Mouse (Mus musculus) heart, adult 8-10 months (tissue): ENCODE measurements around the gene Pip5k1c. TPM values are rescaled to one million over a fixed set of nuclear protein-coding genes. Genes with fewer than 3 reads are reported as not detected.

Source experiments
- DNase-seq: peaks from one replicate; pipeline ENCODE4 v3.0.0; 2022; ENCODE audit warnings: low spot score
- total RNA-seq, 4 experiments: library from RNA; stranded (reverse); gene quantifications; 2 replicates each; pipeline ENCODE4 v1.2.4; 2022

Pip5k1c gene
- total RNA-seq, 4 experiments from 2014 or later: 25.7 to 29.5 (median 26.8) TPM

GRCm38 (mm10) chr10:81346453-81347067 lies 53.8 kb downstream of the Pip5k1c start:
- DNase-seq: no peak

DNA sequence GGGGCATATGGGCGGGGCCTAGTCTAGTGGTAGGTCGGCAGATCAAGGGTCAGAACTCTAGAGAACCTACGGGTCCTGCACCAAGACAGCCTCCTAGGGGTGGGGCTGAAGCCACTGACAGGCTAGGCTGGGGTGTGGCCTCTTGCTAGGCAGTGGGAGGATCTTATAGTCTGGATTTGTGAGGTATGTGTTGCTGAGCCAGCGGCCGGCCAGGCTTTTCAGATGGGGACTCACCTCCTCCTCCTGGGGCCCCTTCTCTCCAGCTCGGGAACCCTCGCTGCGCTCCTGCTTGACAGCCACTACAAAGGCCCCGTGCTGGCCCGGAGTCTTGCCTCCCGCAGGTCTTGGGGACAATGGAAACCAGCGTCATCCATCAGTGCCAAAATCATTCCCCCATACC lies 56.4 kb downstream of the Pip5k1c start:
- no peak for DNase-seq

DNA sequence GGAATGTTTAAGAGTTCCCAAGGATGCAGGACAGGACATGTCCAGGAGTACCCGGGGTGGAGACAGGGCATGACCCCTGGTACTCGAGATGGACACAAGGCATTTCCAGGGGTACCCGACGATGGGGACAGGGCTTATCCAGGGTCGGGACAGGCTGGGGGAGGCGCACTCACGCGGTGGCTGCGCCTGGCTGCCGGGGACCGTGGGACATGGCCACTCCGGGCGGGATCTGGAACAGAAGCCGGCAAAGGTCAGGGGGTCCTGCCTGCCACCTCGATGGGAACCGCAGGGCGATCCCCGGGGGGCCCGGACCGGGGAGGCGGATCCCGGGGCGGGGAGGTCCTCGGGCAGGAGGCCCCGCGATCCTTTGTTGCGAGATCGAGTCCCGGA lies 57.2 kb downstream of the Pip5k1c start:
- DNase-seq: no peak

DNA sequence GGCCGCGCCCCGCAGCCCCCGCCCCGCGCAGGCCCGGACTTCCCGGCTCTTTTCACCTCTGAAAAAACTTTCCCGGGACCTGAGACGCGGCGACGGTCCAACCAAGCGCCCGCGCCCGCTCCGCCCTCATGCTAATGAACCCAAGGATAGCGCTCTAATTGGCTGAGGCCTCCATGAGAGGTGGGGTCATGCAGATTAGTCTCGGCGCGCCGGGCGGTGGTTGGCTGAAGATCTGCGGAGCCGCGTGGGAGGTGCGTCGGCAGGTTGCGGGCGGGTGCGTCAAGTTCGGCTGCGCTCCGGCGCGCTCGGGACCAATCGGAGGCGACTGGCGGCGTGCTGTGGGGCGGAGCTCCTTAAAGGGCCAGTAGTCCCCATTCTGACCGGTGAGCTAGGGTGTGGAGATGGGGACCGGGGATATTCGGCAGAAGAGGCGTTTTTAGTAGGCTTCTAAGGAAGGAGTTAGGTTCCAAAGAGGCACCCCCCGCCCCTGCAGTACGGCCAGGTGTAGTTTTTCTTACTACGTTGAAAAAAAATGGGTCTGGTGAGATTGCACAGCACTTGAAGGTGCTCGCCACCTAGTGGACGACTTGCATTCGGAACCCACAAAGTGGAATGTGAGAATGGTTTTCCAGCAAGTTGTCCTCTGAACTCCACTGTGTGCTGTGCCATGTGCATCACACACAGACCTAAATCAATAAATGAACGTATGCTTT lies 57.7 kb downstream of the Pip5k1c start, which contains the start of gene Hmg20b:
TSS of gene Hmg20b (minus strand) at position 130 of the 713 bp plus-strand sequence.
- DNase-seq: peak; percentile 99

- DNase-seq: no peak
Measured at GRCm38 (mm10) chr10:81351678-81352291, 59.0 kb downstream of the Pip5k1c start.

DNA sequence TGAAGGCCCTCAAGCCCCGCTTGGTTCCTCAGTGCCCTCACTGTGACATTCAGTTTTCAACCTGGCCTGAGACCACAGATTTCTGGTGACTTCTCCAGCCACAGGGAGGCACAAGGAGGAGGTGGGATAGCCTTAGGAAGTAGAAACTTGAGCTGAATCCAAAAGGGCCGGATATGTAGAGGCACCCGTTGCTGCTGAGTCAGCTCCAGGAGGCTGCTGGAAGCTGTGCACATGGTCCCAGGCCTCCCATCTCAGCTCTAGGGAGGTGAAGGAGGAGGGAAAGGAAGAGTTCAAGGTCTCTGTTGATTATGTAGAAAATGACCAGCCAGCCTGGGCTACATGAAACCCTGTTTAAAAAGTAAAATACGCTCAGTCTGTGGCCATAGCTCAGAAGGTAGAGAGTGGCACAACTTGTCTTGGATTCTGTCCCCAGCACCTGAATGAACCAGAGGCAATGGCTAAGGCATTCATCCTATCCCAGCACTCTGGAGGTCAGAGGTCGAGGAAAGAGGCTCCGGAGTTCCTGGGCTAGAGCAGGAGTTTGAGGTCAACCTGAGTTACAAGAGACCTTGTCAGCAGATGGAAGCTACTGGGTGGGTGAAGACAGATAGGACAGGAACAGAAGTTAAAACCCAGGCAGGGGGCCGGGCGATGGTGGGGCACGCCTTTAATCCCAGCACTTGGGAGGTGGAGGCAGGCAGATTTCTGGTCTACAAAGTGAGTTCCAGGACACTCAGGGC lies 62.1 kb downstream of the Pip5k1c start:
- no peak for DNase-seq

DNA sequence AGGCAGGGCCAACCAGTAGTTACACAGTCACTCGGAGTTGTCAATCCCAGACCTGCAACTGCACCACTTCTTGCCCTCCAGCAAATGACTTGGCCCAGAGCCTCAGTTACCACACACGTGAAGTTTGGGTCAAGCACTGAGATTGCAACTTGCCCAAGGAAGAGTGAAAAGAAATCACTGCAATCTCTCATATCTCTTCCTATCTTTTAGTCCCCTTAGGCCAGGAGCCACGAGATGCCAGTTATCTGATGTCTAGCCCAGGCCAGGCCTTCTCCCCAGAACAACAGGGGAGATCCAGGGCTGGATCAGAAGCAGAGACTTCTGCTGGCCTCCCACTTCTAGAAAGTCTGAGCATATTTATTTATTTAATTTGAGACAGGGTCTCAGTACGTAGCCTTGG lies 62.8 kb downstream of the Pip5k1c start:
- no peak for DNase-seq

- DNase-seq: no peak
Measured at GRCm38 (mm10) chr10:81356352-81356990, 63.7 kb downstream of the Pip5k1c start.

DNA sequence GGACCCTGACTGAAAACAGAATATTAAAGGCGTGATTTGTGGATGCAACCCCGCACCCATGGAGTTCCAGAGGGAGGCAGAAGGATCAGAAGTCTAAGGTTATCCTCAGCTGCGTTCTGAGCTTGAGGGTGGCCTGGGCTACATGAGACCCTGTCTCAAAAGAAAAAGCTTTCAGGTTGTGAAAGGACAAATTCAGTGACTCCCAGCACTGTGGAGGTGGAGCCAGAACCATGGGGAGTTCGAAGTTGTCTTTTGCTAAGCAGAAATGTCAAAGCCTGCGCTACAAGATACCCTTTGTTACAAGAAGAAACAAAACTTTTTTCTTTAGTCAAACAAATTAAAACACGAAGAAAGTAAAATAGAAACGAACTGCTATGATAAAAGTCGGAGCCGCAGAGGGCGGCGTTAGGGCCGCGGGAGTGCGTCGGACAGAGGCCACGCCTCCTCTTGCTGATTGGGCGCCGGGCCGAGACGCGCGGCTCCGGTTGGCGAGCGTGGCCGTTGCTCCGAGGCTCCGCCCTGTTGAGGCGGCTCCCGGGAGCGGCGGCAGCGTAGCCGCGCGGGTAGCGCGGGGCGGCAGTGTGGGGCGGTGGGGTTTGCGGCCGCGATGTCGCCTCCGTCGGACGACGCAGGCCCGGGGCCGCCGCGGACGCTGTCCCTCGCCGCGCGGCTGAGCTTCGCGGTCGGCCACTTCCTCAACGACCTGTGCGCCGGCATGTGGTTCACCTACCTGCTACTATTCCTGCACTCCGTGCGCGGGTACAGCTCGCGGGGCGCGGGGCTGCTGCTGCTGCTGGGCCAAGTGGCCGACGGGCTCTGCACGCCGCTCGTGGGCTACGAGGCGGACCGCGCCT lies 64.5 kb downstream of the Pip5k1c start, which contains the start of gene Mfsd12:
TSS of gene Mfsd12 (plus strand) at position 501 of the 854 bp plus-strand sequence.
- DNase-seq: peak; percentile 88

DNA sequence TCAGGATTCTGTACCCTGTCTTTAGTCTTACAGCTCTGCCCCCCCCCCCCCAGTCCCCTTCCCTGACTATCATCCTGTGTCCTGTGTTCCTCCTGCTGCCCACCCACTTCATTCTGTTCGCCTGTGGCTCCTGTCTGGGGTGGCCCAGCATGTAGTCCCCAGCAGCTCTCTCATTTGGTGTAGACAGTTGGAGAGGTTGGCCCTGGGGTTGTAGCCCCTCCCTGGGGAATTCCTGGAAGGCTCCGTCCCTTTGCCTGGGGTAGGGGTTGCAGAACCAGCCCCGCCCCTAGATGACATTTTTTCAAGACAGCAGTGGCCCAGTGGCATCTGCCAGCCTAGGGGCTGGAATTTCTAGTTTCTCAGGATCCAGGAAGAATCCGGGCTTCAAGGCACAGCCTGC lies 65.4 kb downstream of the Pip5k1c start:
- no peak for DNase-seq

GRCm38 (mm10) chr10:81358841-81359240 lies 66.1 kb downstream of the Pip5k1c start:
- DNase-seq: no peak

DNA sequence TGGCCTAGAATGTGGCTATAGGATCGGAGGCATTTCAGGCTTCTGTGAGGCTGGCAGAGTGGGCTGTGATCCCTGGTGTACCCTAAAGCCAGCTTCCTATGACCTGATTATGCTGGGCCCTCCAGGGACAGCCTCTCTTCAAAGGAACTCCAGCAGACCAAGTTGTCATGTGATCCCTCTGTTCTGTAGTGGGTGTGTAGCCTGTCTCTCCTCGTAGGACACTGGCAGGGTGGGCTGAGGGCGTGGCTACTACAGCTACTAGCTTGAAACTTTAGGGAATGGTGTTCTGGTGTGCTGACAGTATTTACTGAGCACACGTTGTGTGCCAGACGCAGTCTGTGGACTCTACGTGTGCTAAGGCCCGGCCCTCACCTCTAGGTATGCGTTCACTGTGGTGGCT lies 68.0 kb downstream of the Pip5k1c start:
- no peak for DNase-seq

GRCm38 (mm10) chr10:81362336-81362949 lies 69.7 kb downstream of the Pip5k1c start:
- DNase-seq: no peak

DNA sequence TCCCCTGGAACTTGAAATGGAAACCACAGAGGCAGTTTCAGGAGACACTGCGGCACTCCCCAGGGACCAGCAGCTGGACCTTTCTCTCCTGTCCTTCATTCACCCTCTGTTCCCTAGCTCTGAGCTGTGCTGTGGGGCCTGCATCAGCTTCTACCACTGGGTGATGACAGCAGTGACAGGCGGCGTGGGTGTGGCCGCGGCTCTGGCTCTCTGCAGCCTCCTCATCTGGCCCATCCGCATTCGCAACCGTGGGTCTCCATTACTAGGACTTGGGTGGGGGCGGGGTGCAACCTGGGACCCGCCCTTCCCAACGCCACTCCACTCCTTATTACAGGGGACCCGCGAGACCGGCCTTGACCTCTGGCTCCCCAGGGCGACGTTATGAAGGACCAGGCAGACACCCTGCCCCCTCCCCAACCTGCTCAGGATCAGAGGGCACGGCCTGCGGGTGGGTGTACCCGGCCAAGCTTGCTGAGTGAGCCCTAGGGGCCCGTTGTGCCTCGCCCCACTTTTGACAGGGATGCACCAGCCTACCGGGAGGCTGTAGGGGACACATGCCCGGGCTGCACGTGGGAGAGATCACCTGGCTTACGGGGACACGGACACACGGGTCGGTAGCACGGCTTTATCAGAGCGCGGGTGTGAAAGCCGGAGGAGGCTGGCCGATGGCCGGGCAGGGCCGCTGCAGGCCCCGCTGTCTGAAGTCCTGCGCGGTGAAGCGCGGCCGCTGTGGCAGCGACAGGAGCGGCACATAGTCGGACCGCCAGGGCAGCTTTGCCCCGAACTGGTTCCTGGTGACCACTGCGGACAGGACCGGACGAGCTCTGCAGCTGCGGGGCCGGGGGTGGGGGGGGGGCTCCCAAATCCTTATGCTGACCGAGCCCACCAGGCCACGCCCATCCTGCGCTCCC lies 70.9 kb downstream of the Pip5k1c start:
- no peak for DNase-seq

- DNase-seq: no peak
Measured at GRCm38 (mm10) chr10:81364666-81365065, 71.9 kb downstream of the Pip5k1c start.

- no peak for DNase-seq
Measured at GRCm38 (mm10) chr10:81365073-81365472, 72.3 kb downstream of the Pip5k1c start.

- DNase-seq: no peak
Measured at GRCm38 (mm10) chr10:81365672-81366476, 73.1 kb downstream of the Pip5k1c start, which contains the start of gene 4930404N11Rik. Gene 4930404N11Rik (minus strand): TSS chr10:81365816.
